Mouse (Mus musculus) limb, embryonic 11.5 days (tissue): ENCODE measurements around the gene Mndal. TPM values are rescaled to one million over a fixed set of nuclear protein-coding genes. Genes with fewer than 3 reads are reported as not detected.
"Not testable (repeated sequence)": the region's sequence is repeated elsewhere in the genome, so short reads cannot be mapped to it uniquely, and the experiment has no call there.

Source experiments
- ATAC-seq: fragments of 200-750 bp; cut with Nextera tagmentation; 2 replicates; pipeline ENCODE4 v1.8.0; 2017; ENCODE audit warnings: low read depth; ENCODE audit not compliant: insufficient number of reproducible peaks, low FRiP score, low TSS enrichment
- DNase-seq: peaks from one replicate; pipeline ENCODE4 v3.0.0-alpha.2; 2015; ENCODE audit warnings: low spot score
- H3K27ac ChIP-seq: fragments of 300-500 bp; sonication (generic); replicated peaks from 2 replicates; pipeline ENCODE4 v1.5.1; 2014; ENCODE audit warnings: low read depth, mild to moderate bottlenecking, low read length
- H3K27me3 ChIP-seq: fragments of 300-500 bp; sonication (generic); 2 replicates; pipeline ENCODE4 v1.6.1; 2014; ENCODE audit warnings: mild to moderate bottlenecking, low read length, mixed read lengths; ENCODE audit not compliant: control insufficient read depth, insufficient read depth
- H3K36me3 ChIP-seq: fragments of 300-500 bp; sonication (generic); 2 replicates; pipeline ENCODE4 v1.6.1; 2014; ENCODE audit warnings: mild to moderate bottlenecking, low read length, moderate library complexity, mixed read lengths; ENCODE audit not compliant: control insufficient read depth, insufficient read depth
- H3K4me1 ChIP-seq: fragments of 300-500 bp; sonication (generic); 2 replicates; pipeline ENCODE4 v1.6.1; 2014; ENCODE audit warnings: low read length, mixed read lengths; ENCODE audit not compliant: control insufficient read depth, insufficient read depth
- H3K4me2 ChIP-seq: fragments of 300-500 bp; sonication (generic); 2 replicates; pipeline ENCODE4 v1.6.1; 2014; ENCODE audit warnings: low read depth, mild to moderate bottlenecking, moderate library complexity; ENCODE audit not compliant: severe bottlenecking
- H3K4me3 ChIP-seq: fragments of 300-500 bp; sonication (generic); 2 replicates; pipeline ENCODE4 v1.5.1; 2014; ENCODE audit warnings: low read depth, low read length
- H3K9ac ChIP-seq: fragments of 300-500 bp; sonication (generic); 2 replicates; pipeline ENCODE4 v1.6.1; 2014; ENCODE audit warnings: mild to moderate bottlenecking, low read length
- H3K9me3 ChIP-seq: fragments of 300-500 bp; sonication (generic); 2 replicates; pipeline ENCODE4 v1.6.1; 2016; ENCODE audit warnings: low read length; ENCODE audit not compliant: control insufficient read depth
- WGBS: fragments of 180-500 bp; shearing (Covaris S2); extraction: QIAGEN DNeasy Blood & Tissue Kit; methylation state at CpG from one replicate; pipeline ENCODE4 v1.1.7; 2014; 5-methylcytosine and 5-hydroxymethylcytosine counted together
- polyA plus RNA-seq: library from polyadenylated mRNA; unstranded; fragments of >200 nt; fragmentation: Nextera tagmentation; extraction: Ambion mirVana; gene quantifications from 2 replicates; pipeline ENCODE4 v1.2.1, GENCODE M21; 2014

Gene Mndal
- polyA plus RNA-seq, result 0.32 and 1.3 TPM in 2 replicates

DNA sequence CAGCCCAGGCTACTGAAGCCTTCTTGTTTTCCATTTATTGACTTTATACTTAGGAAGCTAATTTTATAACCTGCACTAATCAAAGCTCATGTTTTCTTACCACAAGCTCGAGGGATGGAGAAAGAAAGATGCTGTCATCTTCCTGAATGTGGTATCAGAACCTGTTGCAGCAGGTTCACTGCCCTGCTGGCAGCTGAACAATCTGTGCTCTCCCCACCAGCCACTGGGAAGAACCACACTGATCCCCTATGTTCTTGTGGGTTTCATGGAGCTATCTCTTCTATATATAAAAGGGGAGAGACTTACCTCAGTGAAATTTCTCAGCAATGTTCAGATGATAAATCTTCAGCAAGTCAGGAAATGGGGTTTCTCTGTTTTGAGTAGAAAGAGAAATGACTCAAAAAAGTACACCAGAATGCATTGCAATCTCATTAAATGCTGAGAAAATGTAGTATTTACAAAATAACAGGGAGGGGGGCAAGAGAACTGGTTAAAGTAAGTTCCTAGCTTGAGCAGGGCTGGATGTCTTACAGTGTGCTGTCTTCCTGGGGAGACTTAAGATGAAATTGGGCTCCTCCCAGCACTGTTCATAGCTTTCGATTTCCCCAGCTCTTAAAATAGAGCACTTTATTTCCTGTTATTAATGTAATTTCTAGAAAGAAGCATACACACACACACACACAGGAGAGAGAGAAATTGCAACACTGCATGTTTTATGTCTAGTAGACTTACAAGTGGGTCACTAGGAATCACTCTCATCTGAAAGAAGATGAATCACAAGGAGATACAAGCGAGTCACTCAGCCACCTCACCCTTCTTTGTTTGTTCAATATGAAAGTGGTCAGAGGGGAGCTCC is at the start of gene Mndal, which contains the start of gene Ifi203:
Mndal (minus strand) TSS at position 568 of the 856 bp plus-strand sequence.
Ifi203 (minus strand) TSS at position 749 of the 856 bp plus-strand sequence.
- H3K4me1 ChIP-seq, H3K4me3 ChIP-seq, H3K27ac ChIP-seq, ATAC-seq, H3K9ac ChIP-seq, H3K36me3 ChIP-seq, H3K27me3 ChIP-seq, DNase-seq, H3K9me3 ChIP-seq, H3K4me2 ChIP-seq: not testable (repeated sequence)
- WGBS, result 79% methylated on average over 3 of the region's 3 CpGs

DNA sequence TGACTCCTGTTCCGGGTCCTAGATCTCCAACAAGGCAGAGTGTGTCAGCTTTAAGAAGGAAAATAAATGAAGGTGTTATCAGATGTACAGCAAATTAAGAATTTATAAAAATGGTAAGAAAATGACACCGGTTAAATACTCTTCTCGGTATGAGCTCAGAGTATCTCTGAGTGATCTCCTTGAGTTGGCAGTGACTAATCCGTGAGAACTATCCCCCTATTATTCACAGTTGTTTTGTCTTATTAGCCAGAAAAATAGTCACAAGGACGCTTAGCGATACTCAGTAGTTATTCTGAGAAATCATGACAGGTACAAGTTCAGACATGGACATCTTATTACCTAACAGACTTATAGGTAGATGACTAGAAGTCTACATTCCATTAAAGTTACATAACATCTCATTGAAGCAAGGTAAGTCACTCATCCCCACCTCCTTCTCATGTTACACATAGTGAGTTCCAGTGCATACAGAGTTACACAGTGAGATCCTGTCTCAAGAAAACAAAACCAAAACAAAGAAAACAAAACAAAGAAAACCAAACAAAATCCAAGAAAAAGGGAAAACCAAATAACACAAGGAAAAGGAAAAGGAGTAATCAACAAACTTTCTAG is 40.5 kb upstream of the Mndal start, which contains the start of gene Ifi202b:
Ifi202b (minus strand) TSS at position 51 of the 612 bp plus-strand sequence.
- H3K4me1 ChIP-seq, H3K4me2 ChIP-seq, ATAC-seq, H3K36me3 ChIP-seq, H3K27ac ChIP-seq, DNase-seq, H3K9me3 ChIP-seq, H3K4me3 ChIP-seq, H3K9ac ChIP-seq, H3K27me3 ChIP-seq: not testable (repeated sequence)
- 92% methylated on average over 6 of the region's 6 CpGs for WGBS

DNA sequence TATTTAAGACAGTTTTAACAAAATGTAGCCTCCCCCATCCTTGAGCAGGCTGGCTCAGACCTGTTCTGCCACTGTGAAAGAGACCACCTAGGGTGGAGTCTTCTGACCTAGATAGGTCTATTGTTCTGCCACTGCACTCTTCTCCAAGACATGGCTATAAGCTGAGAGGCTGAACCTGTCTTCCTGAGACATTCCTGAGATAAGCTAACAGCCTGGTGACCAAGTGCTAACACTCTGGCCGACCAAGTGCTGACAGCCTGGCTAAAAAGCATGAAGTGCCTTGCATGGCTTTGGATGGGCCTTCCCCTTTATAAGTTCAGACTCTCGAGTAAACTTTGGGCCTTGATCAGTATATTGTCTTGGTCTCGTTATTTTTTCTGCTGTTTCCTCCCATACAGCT is 38.7 kb upstream of the Mndal start:
- 53% methylated on average over 3 of the region's 3 CpGs for WGBS
- ATAC-seq, result not testable (repeated sequence)

DNA sequence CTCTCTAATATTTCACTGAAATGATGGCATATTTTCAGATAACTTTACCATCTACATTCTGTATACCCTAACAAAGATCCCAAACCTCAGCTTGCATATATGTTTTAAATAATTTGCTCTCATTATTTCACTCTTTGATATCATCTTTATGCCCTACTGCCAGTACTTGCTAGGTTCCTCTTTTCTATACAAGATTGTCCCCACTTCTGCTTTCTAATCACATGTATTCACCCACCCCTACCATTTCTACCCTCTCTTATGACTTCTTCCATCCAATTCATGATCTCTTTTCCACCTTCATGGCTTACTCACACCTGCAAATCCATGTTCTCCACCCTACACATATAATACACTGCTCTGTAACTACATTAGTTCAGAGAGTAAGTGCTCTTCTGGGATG is 35.3 kb upstream of the Mndal start:
- no peak overlapping the region for H3K4me3 ChIP-seq
- ATAC-seq (no peak), DNase-seq (no peak)
- H3K4me1 ChIP-seq, result no peaks in the 10 kb centered on the region
- H3K9ac ChIP-seq, result no peak overlapping the region
- H3K9me3 ChIP-seq, result no peaks in the 10 kb centered on the region
- no peak overlapping the region for H3K27ac ChIP-seq
- H3K36me3 ChIP-seq, result no peaks in the 10 kb centered on the region
- H3K27me3 ChIP-seq, result no peaks in the 10 kb centered on the region
- H3K4me2 ChIP-seq, result no peak overlapping the region

More for the DNA sequence above, 38.7 kb upstream of the Mndal start:
- H3K4me2 ChIP-seq, H3K27ac ChIP-seq, H3K9me3 ChIP-seq, H3K4me1 ChIP-seq, H3K4me3 ChIP-seq, DNase-seq, H3K36me3 ChIP-seq, H3K27me3 ChIP-seq, H3K9ac ChIP-seq: not testable (repeated sequence)

DNA sequence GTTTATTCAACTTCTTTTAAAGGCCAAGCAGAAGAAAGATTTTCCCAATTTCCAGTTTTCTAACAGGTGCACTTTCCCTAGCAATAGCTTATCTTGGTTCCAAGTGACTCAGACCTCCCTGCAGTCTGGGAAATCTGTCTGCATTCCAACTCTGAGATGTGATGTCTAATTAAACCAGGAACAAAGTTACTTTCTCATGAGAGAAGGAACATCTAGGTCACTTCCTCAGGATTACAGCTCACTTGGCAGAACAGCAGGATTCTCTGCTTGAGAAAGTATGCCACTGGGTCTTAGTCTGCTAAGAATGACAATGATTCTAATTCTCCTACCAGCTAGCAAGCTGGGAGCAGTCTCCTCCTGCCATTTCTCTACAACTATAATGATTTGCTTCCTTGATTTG is 30.8 kb upstream of the Mndal start:
- no peak overlapping the region for H3K27ac ChIP-seq
- no peaks in the 10 kb centered on the region for H3K4me1 ChIP-seq
- no peaks in the 10 kb centered on the region for H3K27me3 ChIP-seq
- no peak for DNase-seq
- no peak for ATAC-seq
- no peaks in the 10 kb centered on the region for H3K9me3 ChIP-seq
- no peaks in the 10 kb centered on the region for H3K36me3 ChIP-seq
- no peak overlapping the region for H3K9ac ChIP-seq
- H3K4me2 ChIP-seq, result no peak overlapping the region
- no peak overlapping the region for H3K4me3 ChIP-seq

DNA sequence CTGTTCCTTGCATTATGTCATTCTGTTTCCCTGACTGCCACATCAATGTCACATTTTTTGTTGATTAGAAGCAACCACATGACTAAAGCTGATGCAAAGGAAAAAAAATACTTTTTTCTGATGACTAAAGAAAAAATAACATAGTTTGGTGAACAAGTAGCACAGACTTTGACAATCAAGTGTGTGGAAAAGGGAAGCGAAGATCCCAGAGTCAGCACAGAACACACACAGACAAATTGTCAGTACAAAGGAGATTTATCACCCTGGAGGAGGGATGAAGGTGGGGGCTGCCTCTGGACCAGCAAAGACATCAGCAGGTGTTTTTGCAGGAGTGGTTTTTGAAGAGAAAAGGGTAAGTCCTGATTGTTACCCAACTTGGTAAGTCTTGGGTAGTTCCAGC is 19.2 kb upstream of the Mndal start:
- not testable (repeated sequence) for H3K4me1 ChIP-seq, H3K4me3 ChIP-seq, ATAC-seq, DNase-seq, H3K4me2 ChIP-seq, H3K36me3 ChIP-seq, H3K9ac ChIP-seq, H3K9me3 ChIP-seq, H3K27ac ChIP-seq, H3K27me3 ChIP-seq
- 86% methylated on average over 1 of the region's 1 CpGs for WGBS

DNA sequence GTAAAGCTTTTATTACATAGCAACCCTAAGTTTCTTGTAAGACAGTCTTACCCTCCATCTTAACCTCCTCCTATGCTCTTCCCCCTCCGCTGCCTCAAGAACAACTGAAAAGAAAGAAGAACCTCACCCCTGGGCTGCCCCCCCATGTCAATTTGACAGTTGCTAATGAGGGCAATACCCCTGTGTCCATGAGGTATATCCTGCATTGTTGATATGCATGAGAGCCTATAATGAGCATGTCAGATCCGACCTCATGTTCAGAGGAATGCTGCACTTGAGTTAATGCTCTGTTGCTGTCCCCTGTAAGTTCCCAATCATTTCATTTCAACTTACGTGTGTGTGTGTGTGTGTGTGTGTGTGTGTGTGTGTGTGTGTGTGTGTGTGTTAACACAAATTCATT is 17.7 kb upstream of the Mndal start:
- H3K4me1 ChIP-seq, H3K27me3 ChIP-seq, H3K9ac ChIP-seq, H3K9me3 ChIP-seq, H3K4me3 ChIP-seq, H3K36me3 ChIP-seq, H3K27ac ChIP-seq, H3K4me2 ChIP-seq, DNase-seq: not testable (repeated sequence)
- 0 out of 2 replicates have a peak, but pooled peaks have one; percentile 39 for ATAC-seq
- 41% methylated on average over 3 of the region's 3 CpGs for WGBS

DNA sequence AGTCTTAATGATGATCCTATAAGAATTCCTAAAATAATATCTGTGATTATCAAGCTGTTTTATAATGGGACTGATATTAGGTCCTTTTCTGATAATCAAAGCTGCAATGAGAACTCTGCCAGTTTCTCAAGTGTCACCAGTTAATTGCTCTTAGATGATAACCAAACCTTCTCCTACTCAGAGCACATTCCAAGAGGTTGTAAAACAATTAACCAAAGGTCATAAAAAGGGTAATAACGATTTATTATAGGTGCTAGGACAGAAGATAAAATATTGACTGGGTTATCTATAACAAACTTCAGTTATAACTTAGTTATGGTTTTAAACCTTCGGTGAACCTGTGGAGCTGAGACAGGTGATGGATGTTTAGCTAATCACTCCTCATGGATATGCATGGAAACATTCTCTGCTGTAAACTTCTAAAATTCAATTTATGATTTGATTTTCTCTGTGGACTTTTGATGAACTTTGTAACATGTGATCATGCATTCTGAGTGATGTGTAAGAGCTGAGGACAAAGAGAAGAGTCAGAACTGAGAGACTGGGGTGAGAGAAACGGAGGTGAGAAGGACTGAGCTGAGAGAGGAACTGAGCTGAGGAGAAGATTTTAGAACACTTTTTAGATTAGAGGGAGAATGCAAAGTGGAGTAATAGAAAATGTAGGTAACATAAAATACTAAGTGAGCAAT is 13.7 kb upstream of the Mndal start:
- ATAC-seq, H3K4me3 ChIP-seq, DNase-seq, H3K9ac ChIP-seq, H3K27me3 ChIP-seq, H3K36me3 ChIP-seq, H3K4me1 ChIP-seq, H3K9me3 ChIP-seq, H3K4me2 ChIP-seq, H3K27ac ChIP-seq: not testable (repeated sequence)
- 20% methylated on average over 3 of the region's 3 CpGs for WGBS
